Mouse (Mus musculus) lung, adult 2 months (tissue): ENCODE measurements around the gene 1700008O03Rik.

Experiments
- CTCF ChIP-seq: fragments of 200-500 bp; IDR thresholded peaks from 2 replicates; pipeline ENCODE4 v1.5.1; 2011; ENCODE audit warnings: mild to moderate bottlenecking, low read length, control low read depth; ENCODE audit not compliant: insufficient read depth
- POLR2A ChIP-seq: fragments of 200-500 bp; IDR thresholded peaks from 2 replicates; pipeline ENCODE4 v1.6.1; 2011; ENCODE audit warnings: low read depth, mild to moderate bottlenecking, control low read depth, low read length, borderline replicate concordance; ENCODE audit errors: extremely low read depth

GRCm38 (mm10) chr7:44392341-44392740, 6.7 kb upstream of the 1700008O03Rik start:
- TF ChIP-seq CTCF: no peak
- TF ChIP-seq POLR2A: no peak
